Mouse (Mus musculus) small intestine, adult 2 months (tissue): Measurements from ENCODE around the gene Inpp1.

ENCODE experiments used
- CTCF ChIP-seq: fragments of 200-500 bp; IDR thresholded peaks from 2 replicates; pipeline ENCODE4 v1.5.1; 2012; ENCODE audit warnings: low read depth, mild to moderate bottlenecking, control low read depth, inconsistent platforms, low read length, moderate library complexity, mixed read lengths; ENCODE audit not compliant: insufficient replicate concordance, insufficient read length; ENCODE audit errors: extremely low read depth
- POLR2A ChIP-seq: fragments of 200-500 bp; IDR thresholded peaks from 2 replicates; pipeline ENCODE4 v1.6.1; 2012; ENCODE audit warnings: low read depth, mild to moderate bottlenecking, control low read depth, inconsistent platforms, low read length, moderate library complexity

- TF ChIP-seq POLR2A (no peak), CTCF (no peak)
These were observed 23.8 kb downstream of the Inpp1 start for GRCm38 (mm10) chr1:52793692-52794091.
